Mouse (Mus musculus) neural tube, embryonic 15.5 days (tissue): ENCODE measurements at regions not wholly inside any gene's neighbourhood (a gene's known extent, or its start where the extent isn't known, plus 50 kb on each side); places are given as distances from the start of the nearest gene placed in this dataset.
A peak's percentile ranks its signal among the peaks of the same experiment; 100 is the strongest.

Source experiments
- ATAC-seq: fragments of 200-750 bp; cut with Nextera tagmentation; 2 replicates; pipeline ENCODE4 v1.8.0; 2017; ENCODE audit warnings: mild to moderate bottlenecking, moderate TSS enrichment, moderate library complexity; ENCODE audit not compliant: low FRiP score
- H3K27ac ChIP-seq: fragments of 300-500 bp; sonication (generic); replicated peaks from 2 replicates; pipeline ENCODE4 v1.5.1; 2015; ENCODE audit warnings: mild to moderate bottlenecking, inconsistent platforms
- H3K27me3 ChIP-seq: fragments of 300-500 bp; sonication (generic); replicated peaks from 2 replicates; pipeline ENCODE4 v1.6.1; 2015; ENCODE audit warnings: inconsistent platforms
- H3K36me3 ChIP-seq: fragments of 300-500 bp; sonication (generic); 2 replicates; pipeline ENCODE4 v1.6.1; 2015; ENCODE audit warnings: inconsistent platforms
- H3K4me1 ChIP-seq: fragments of 300-500 bp; sonication (generic); 2 replicates; pipeline ENCODE4 v1.6.1; 2015; ENCODE audit warnings: inconsistent platforms
- H3K4me2 ChIP-seq: fragments of 300-500 bp; sonication (generic); 2 replicates; pipeline ENCODE4 v1.6.1; 2015; ENCODE audit warnings: inconsistent platforms, mild to moderate bottlenecking, moderate library complexity
- H3K4me3 ChIP-seq: fragments of 300-500 bp; sonication (generic); replicated peaks from 2 replicates; pipeline ENCODE4 v1.5.1; 2015; ENCODE audit warnings: mild to moderate bottlenecking, inconsistent platforms
- H3K9ac ChIP-seq: fragments of 300-500 bp; sonication (generic); replicated peaks from 2 replicates; pipeline ENCODE4 v1.6.1; 2015; ENCODE audit warnings: mild to moderate bottlenecking, inconsistent platforms
- H3K9me3 ChIP-seq: fragments of 300-500 bp; sonication (generic); replicated peaks from 2 replicates; pipeline ENCODE4 v1.6.1; 2016; ENCODE audit warnings: inconsistent platforms
- WGBS: fragments of 180-500 bp; shearing (Covaris S2); methylation state at CpG from one replicate; pipeline ENCODE4 v1.1.7; 2015; ENCODE audit warnings: mixed read lengths; 5-methylcytosine and 5-hydroxymethylcytosine counted together

GRCm38 (mm10) chr9:30571014-30571413, 144.1 kb downstream of the Snx19 start:
- H3K4me3 ChIP-seq = no peak overlapping the region
- 34% methylated on average over 2 of the region's 2 CpGs for WGBS
- ATAC-seq = no peak
- H3K4me1 ChIP-seq = peaks cover 5% of the 10 kb centered on the region; the same call in 1 of the 2 replicates
- H3K4me2 ChIP-seq = no peak overlapping the region
- H3K9ac ChIP-seq = no peak overlapping the region
- H3K36me3 ChIP-seq = no peaks in the 10 kb centered on the region
- no peaks in the 10 kb centered on the region for H3K27me3 ChIP-seq
- H3K9me3 ChIP-seq = no peaks in the 10 kb centered on the region
- H3K27ac ChIP-seq = no peak overlapping the region

GRCm38 (mm10) chr9:30564765-30565680, 138.1 kb downstream of the Snx19 start:
- H3K36me3 ChIP-seq = no peaks in the 10 kb centered on the region
- no peak overlapping the region for H3K27ac ChIP-seq
- no peak overlapping the region for H3K4me3 ChIP-seq
- 91% methylated on average over 3 of the region's 3 CpGs for WGBS
- no peak overlapping the region for H3K9ac ChIP-seq
- H3K9me3 ChIP-seq = no peaks in the 10 kb centered on the region
- H3K27me3 ChIP-seq = no peaks in the 10 kb centered on the region
- no peaks in the 10 kb centered on the region for H3K4me1 ChIP-seq
- H3K4me2 ChIP-seq = no peak overlapping the region
- no peak for ATAC-seq

GRCm38 (mm10) chr9:30563399-30563798, 136.5 kb downstream of the Snx19 start:
- Histone ChIP-seq H3K27me3 (no peaks in the 10 kb centered on the region), H3K9ac (no peak overlapping the region), H3K4me1 (no peaks in the 10 kb centered on the region), H3K27ac (no peak overlapping the region), H3K9me3 (no peaks in the 10 kb centered on the region), H3K4me3 (no peak overlapping the region), H3K4me2 (no peak overlapping the region), H3K36me3 (no peaks in the 10 kb centered on the region)
- no peak for ATAC-seq
- WGBS = 83% methylated on average over 5 of the region's 5 CpGs

GRCm38 (mm10) chr9:30554908-30555307, 128.0 kb downstream of the Snx19 start:
- no peaks in the 10 kb centered on the region for H3K27me3 ChIP-seq
- H3K9me3 ChIP-seq = no peaks in the 10 kb centered on the region
- 86% methylated on average over 2 of the region's 2 CpGs for WGBS
- H3K4me3 ChIP-seq = no peak overlapping the region
- H3K4me2 ChIP-seq = no peak overlapping the region
- no peak overlapping the region for H3K27ac ChIP-seq
- no peak overlapping the region for H3K9ac ChIP-seq
- ATAC-seq = no peak
- H3K4me1 ChIP-seq = no peaks in the 10 kb centered on the region
- H3K36me3 ChIP-seq = no peaks in the 10 kb centered on the region

GRCm38 (mm10) chr9:30552721-30553120, 125.8 kb downstream of the Snx19 start:
- ATAC-seq = no peak
- H3K4me3 ChIP-seq = no peak overlapping the region
- H3K4me2 ChIP-seq = no peak overlapping the region
- H3K4me1 ChIP-seq = no peaks in the 10 kb centered on the region
- no peak overlapping the region for H3K9ac ChIP-seq
- 92% methylated on average over 8 of the region's 8 CpGs for WGBS
- no peaks in the 10 kb centered on the region for H3K27me3 ChIP-seq
- no peak overlapping the region for H3K27ac ChIP-seq
- H3K36me3 ChIP-seq = no peaks in the 10 kb centered on the region
- no peaks in the 10 kb centered on the region for H3K9me3 ChIP-seq

GRCm38 (mm10) chr9:30549892-30550515, 123.1 kb downstream of the Snx19 start:
- WGBS = 84% methylated on average over 5 of the region's 5 CpGs
- no peak overlapping the region for H3K4me3 ChIP-seq
- H3K36me3 ChIP-seq = no peaks in the 10 kb centered on the region
- no peak for ATAC-seq
- H3K9ac ChIP-seq = no peak overlapping the region
- no peak overlapping the region for H3K4me2 ChIP-seq
- no peak overlapping the region for H3K27ac ChIP-seq
- H3K27me3 ChIP-seq = no peaks in the 10 kb centered on the region
- no peaks in the 10 kb centered on the region for H3K9me3 ChIP-seq
- H3K4me1 ChIP-seq = no peaks in the 10 kb centered on the region

- Histone ChIP-seq H3K4me1 (peaks cover 3% of the 10 kb centered on the region; the same call in 1 of the 2 replicates), H3K27me3 (no peaks in the 10 kb centered on the region), H3K9me3 (no peaks in the 10 kb centered on the region), H3K4me2 (no peak overlapping the region), H3K9ac (no peak overlapping the region), H3K27ac (no peak overlapping the region), H3K36me3 (no peaks in the 10 kb centered on the region), H3K4me3 (no peak overlapping the region)
- no peak for ATAC-seq
- 89% methylated on average over 6 of the region's 6 CpGs for WGBS
Measured at GRCm38 (mm10) chr9:30539858-30540257, 113.0 kb downstream of the Snx19 start.

GRCm38 (mm10) chr9:30536508-30537100, 109.7 kb downstream of the Snx19 start:
- WGBS = 74% methylated on average over 8 of the region's 8 CpGs
- ATAC-seq = no peak
- Histone ChIP-seq H3K27me3 (no peaks in the 10 kb centered on the region), H3K9ac (no peak overlapping the region), H3K4me3 (no peak overlapping the region), H3K4me1 (peaks cover 18% of the 10 kb centered on the region), H3K27ac (no peak overlapping the region), H3K36me3 (no peaks in the 10 kb centered on the region), H3K4me2 (no peak overlapping the region), H3K9me3 (no peaks in the 10 kb centered on the region)

GRCm38 (mm10) chr9:30534961-30535360, 108.1 kb downstream of the Snx19 start:
- Histone ChIP-seq H3K4me2 (no peak overlapping the region), H3K27me3 (no peaks in the 10 kb centered on the region), H3K36me3 (no peaks in the 10 kb centered on the region), H3K27ac (no peak overlapping the region), H3K9ac (no peak overlapping the region), H3K9me3 (no peaks in the 10 kb centered on the region), H3K4me3 (no peak overlapping the region), H3K4me1 (peaks cover 18% of the 10 kb centered on the region)
- ATAC-seq = no peak
- 34% methylated on average over 4 of the region's 4 CpGs for WGBS

GRCm38 (mm10) chr9:30533780-30534343, 107.0 kb downstream of the Snx19 start:
- ATAC-seq = peak; percentile 88

GRCm38 (mm10) chr9:30533091-30533779, 106.3 kb downstream of the Snx19 start:
- WGBS = 68% methylated on average over 9 of the region's 9 CpGs
- H3K27me3 ChIP-seq = no peaks in the 10 kb centered on the region
- H3K36me3 ChIP-seq = no peaks in the 10 kb centered on the region
- no peak overlapping the region for H3K4me2 ChIP-seq
- no peak overlapping the region for H3K9ac ChIP-seq
- H3K4me1 ChIP-seq = peaks cover 18% of the 10 kb centered on the region
- H3K4me3 ChIP-seq = no peak overlapping the region
- H3K9me3 ChIP-seq = no peaks in the 10 kb centered on the region
- peak overlapping the region; percentile 70; the same call in 1 of the 2 replicates for H3K27ac ChIP-seq
- no peak for ATAC-seq

More at GRCm38 (mm10) chr9:30533780-30534343, 107.0 kb downstream of the Snx19 start:
- H3K4me1 ChIP-seq = peaks cover 18% of the 10 kb centered on the region
- H3K9ac ChIP-seq = no peak overlapping the region
- 27% methylated on average over 11 of the region's 11 CpGs for WGBS
- 0 out of 2 replicates have a peak overlapping the region, but pooled peaks have one; percentile 13 for H3K4me2 ChIP-seq
- H3K36me3 ChIP-seq = no peaks in the 10 kb centered on the region
- H3K9me3 ChIP-seq = no peaks in the 10 kb centered on the region
- H3K27ac ChIP-seq = peak overlapping the region; percentile 70
- H3K4me3 ChIP-seq = no peak overlapping the region
- no peaks in the 10 kb centered on the region for H3K27me3 ChIP-seq
